Mouse (Mus musculus): ENCODE results near the gene Ccn6. TPM values are rescaled to one million over a fixed set of nuclear protein-coding genes. Genes with fewer than 3 reads are reported as not detected.

The Ccn6 gene
- total and polyA plus RNA-seq, 2 experiments from 2014 or later, result 0.37 to 0.93 TPM

GRCm38 (mm10) chr10:39121412-39121811 lies 42.2 kb downstream of the Ccn6 start:
- 39% methylated on average over 4 of the region's 4 CpGs for WGBS
- H3K4me1 ChIP-seq (ENCODE audit: insufficient read depth, low read length), result no peaks in the 10 kb centered on the region
- no peak overlapping the region for H3K9ac ChIP-seq (replicated peaks; ENCODE audit: low read length, poor library complexity, severe bottlenecking)
- H3K4me3 ChIP-seq (ENCODE audit: low read depth, low read length), result no peak overlapping the region
- DNase-seq (ENCODE audit: low spot score), result peak; percentile 65
- H3K9me3 ChIP-seq (ENCODE audit: low read length), result no peaks in the 10 kb centered on the region
- peak; percentile 79 for TF ChIP-seq CTCF (IDR thresholded peaks at IDR 0.05)
- no peaks in the 10 kb centered on the region for H3K27me3 ChIP-seq (ENCODE audit: insufficient read depth, low read length)
- ATAC-seq (ENCODE audit: low FRiP score), result peak; percentile 70; the same call in 1 of the 2 replicates
- H3K4me2 ChIP-seq (ENCODE audit: low read depth, low read length, poor library complexity, severe bottlenecking), result no peak overlapping the region
- H3K27ac ChIP-seq (ENCODE audit: low read depth, low read length), result no peak overlapping the region
- no peaks in the 10 kb centered on the region for H3K36me3 ChIP-seq (ENCODE audit: insufficient read depth, low read length)

- Histone ChIP-seq H3K9me3 (ENCODE audit: low read length) (no peaks in the 10 kb centered on the region), H3K9ac (replicated peaks; ENCODE audit: low read length, poor library complexity, severe bottlenecking) (no peak overlapping the region), H3K4me3 (ENCODE audit: low read depth, low read length) (no peak overlapping the region), H3K4me1 (ENCODE audit: insufficient read depth, low read length) (no peaks in the 10 kb centered on the region), H3K27ac (ENCODE audit: low read depth, low read length) (no peak overlapping the region), H3K36me3 (ENCODE audit: insufficient read depth, low read length) (no peaks in the 10 kb centered on the region), H3K27me3 (ENCODE audit: insufficient read depth, low read length) (no peaks in the 10 kb centered on the region), H3K4me2 (ENCODE audit: low read depth, low read length, poor library complexity, severe bottlenecking) (no peak overlapping the region)
- ATAC-seq (ENCODE audit: low FRiP score), result no peak
- DNase-seq (ENCODE audit: low spot score), result peak; percentile 42
- TF ChIP-seq CTCF (IDR thresholded peaks at IDR 0.05), result no peak
- WGBS, result 40% methylated on average over 4 of the region's 4 CpGs
These were observed 54.1 kb downstream of the Ccn6 start for GRCm38 (mm10) chr10:39109489-39109874.

- H3K36me3 ChIP-seq (ENCODE audit: insufficient read depth, low read length), result no peaks in the 10 kb centered on the region
- 65% methylated on average over 10 of the region's 10 CpGs for WGBS
- ATAC-seq (ENCODE audit: low FRiP score), result no peak
- no peaks in the 10 kb centered on the region for H3K27me3 ChIP-seq (ENCODE audit: insufficient read depth, low read length)
- no peak overlapping the region for H3K4me2 ChIP-seq (ENCODE audit: low read depth, low read length, poor library complexity, severe bottlenecking)
- no peak for DNase-seq (ENCODE audit: low spot score)
- no peak for TF ChIP-seq CTCF (IDR thresholded peaks at IDR 0.05)
- H3K4me3 ChIP-seq (ENCODE audit: low read depth, low read length), result no peak overlapping the region
- no peak overlapping the region for H3K9ac ChIP-seq (replicated peaks; ENCODE audit: low read length, poor library complexity, severe bottlenecking)
- no peaks in the 10 kb centered on the region for H3K9me3 ChIP-seq (ENCODE audit: low read length)
- no peak overlapping the region for H3K27ac ChIP-seq (ENCODE audit: low read depth, low read length)
- H3K4me1 ChIP-seq (ENCODE audit: insufficient read depth, low read length), result no peaks in the 10 kb centered on the region
These were observed 54.6 kb downstream of the Ccn6 start for GRCm38 (mm10) chr10:39108837-39109488.

GRCm38 (mm10) chr10:39106935-39107334 lies 56.7 kb downstream of the Ccn6 start:
- Histone ChIP-seq H3K4me3 (ENCODE audit: low read depth, low read length) (no peak overlapping the region), H3K27me3 (ENCODE audit: insufficient read depth, low read length) (no peaks in the 10 kb centered on the region), H3K9ac (replicated peaks; ENCODE audit: low read length, poor library complexity, severe bottlenecking) (no peak overlapping the region), H3K4me1 (ENCODE audit: insufficient read depth, low read length) (no peaks in the 10 kb centered on the region), H3K4me2 (ENCODE audit: low read depth, low read length, poor library complexity, severe bottlenecking) (no peak overlapping the region), H3K9me3 (ENCODE audit: low read length) (no peaks in the 10 kb centered on the region), H3K36me3 (ENCODE audit: insufficient read depth, low read length) (no peaks in the 10 kb centered on the region), H3K27ac (ENCODE audit: low read depth, low read length) (no peak overlapping the region)
- no peak for TF ChIP-seq CTCF (IDR thresholded peaks at IDR 0.05)
- ATAC-seq (ENCODE audit: low FRiP score), result no peak
- WGBS, result 33% methylated on average over 4 of the region's 4 CpGs
- no peak for DNase-seq (ENCODE audit: low spot score)

GRCm38 (mm10) chr10:39106413-39106812 lies 57.2 kb downstream of the Ccn6 start:
- Histone ChIP-seq H3K9ac (replicated peaks; ENCODE audit: low read length, poor library complexity, severe bottlenecking) (no peak overlapping the region), H3K4me3 (ENCODE audit: low read depth, low read length) (no peak overlapping the region), H3K36me3 (ENCODE audit: insufficient read depth, low read length) (no peaks in the 10 kb centered on the region), H3K27ac (ENCODE audit: low read depth, low read length) (no peak overlapping the region), H3K4me2 (ENCODE audit: low read depth, low read length, poor library complexity, severe bottlenecking) (no peak overlapping the region), H3K4me1 (ENCODE audit: insufficient read depth, low read length) (no peaks in the 10 kb centered on the region), H3K9me3 (ENCODE audit: low read length) (no peaks in the 10 kb centered on the region), H3K27me3 (ENCODE audit: insufficient read depth, low read length) (no peaks in the 10 kb centered on the region)
- ATAC-seq (ENCODE audit: low FRiP score) (no peak), DNase-seq (ENCODE audit: low spot score) (no peak)
- TF ChIP-seq CTCF (IDR thresholded peaks at IDR 0.05), result no peak
- 52% methylated on average over 3 of the region's 3 CpGs for WGBS

- 92% methylated on average over 8 of the region's 8 CpGs for WGBS
- Histone ChIP-seq H3K4me1 (ENCODE audit: insufficient read depth, low read length) (no peaks in the 10 kb centered on the region), H3K4me3 (ENCODE audit: low read depth, low read length) (no peak overlapping the region), H3K27me3 (ENCODE audit: insufficient read depth, low read length) (no peaks in the 10 kb centered on the region), H3K9ac (replicated peaks; ENCODE audit: low read length, poor library complexity, severe bottlenecking) (no peak overlapping the region), H3K9me3 (ENCODE audit: low read length) (no peaks in the 10 kb centered on the region), H3K4me2 (ENCODE audit: low read depth, low read length, poor library complexity, severe bottlenecking) (no peak overlapping the region), H3K36me3 (ENCODE audit: insufficient read depth, low read length) (no peaks in the 10 kb centered on the region), H3K27ac (ENCODE audit: low read depth, low read length) (no peak overlapping the region)
- DNase-seq (ENCODE audit: low spot score), result peak; percentile 44
- TF ChIP-seq CTCF (IDR thresholded peaks at IDR 0.05), result peak; percentile 72
- ATAC-seq (ENCODE audit: low FRiP score), result no peak
These were observed 58.7 kb downstream of the Ccn6 start for GRCm38 (mm10) chr10:39104803-39105449.

Other genes with a start within 250 kb of the Ccn6 start
- gene Lama4, start 198.3 kb downstream of the Ccn6 start, total RNA-seq (2014; rRNA removed), result 20.2 and 27.8 TPM in 2 replicates
- 9.8 and 12.6 TPM in 2 replicates for gene Lama4, start 198.3 kb downstream of the Ccn6 start, polyA plus RNA-seq (2015; fragmentation: Nextera tagmentation; extraction: Ambion mirVana)
- 15.3 and 33.0 TPM in 2 replicates for gene Fam229b, start 29.9 kb downstream of the Ccn6 start, total RNA-seq (2014; rRNA removed)
- gene Fam229b, start 29.9 kb downstream of the Ccn6 start, polyA plus RNA-seq (2015; fragmentation: Nextera tagmentation; extraction: Ambion mirVana), result 44.4 and 44.6 TPM in 2 replicates
- 7.6 and 8.6 TPM in 2 replicates for gene Tube1, start 29.8 kb downstream of the Ccn6 start, total RNA-seq (2014; rRNA removed)
- gene Tube1, start 29.8 kb downstream of the Ccn6 start, polyA plus RNA-seq (2015; fragmentation: Nextera tagmentation; extraction: Ambion mirVana), result 2.4 and 3.6 TPM in 2 replicates
- gene Fyn, start 205.1 kb upstream of the Ccn6 start, total RNA-seq (2014; rRNA removed), result 121 and 133 TPM in 2 replicates
- 75.6 and 82.9 TPM in 2 replicates for gene Fyn, start 205.1 kb upstream of the Ccn6 start, polyA plus RNA-seq (2015; fragmentation: Nextera tagmentation; extraction: Ambion mirVana)

All from midbrain, postnatal 0 days (tissue).